Mouse (Mus musculus) common myeloid progenitor, adult 5-6 weeks (primary cell): ENCODE results near the gene Tnfrsf18. TPM values are rescaled to one million over a fixed set of nuclear protein-coding genes. Genes with fewer than 3 reads are reported as not detected.

Experiments used
- ATAC-seq: replicated peaks from 2 replicates; pipeline ENCODE4 v1.8.0; 2016; ENCODE audit warnings: low read depth, mild to moderate bottlenecking, moderate TSS enrichment, inconsistent platforms; ENCODE audit not compliant: poor library complexity, severe bottlenecking
- total RNA-seq: library from RNA; stranded (forward); fragments of 200-1000, 187-1606 nt; gene quantifications from 2 replicates; pipeline ENCODE4 v1.2.3, GENCODE M21; 2017

Tnfrsf18 gene
- total RNA-seq, 1 experiment from 2014 or later: 9.8 TPM

DNA sequence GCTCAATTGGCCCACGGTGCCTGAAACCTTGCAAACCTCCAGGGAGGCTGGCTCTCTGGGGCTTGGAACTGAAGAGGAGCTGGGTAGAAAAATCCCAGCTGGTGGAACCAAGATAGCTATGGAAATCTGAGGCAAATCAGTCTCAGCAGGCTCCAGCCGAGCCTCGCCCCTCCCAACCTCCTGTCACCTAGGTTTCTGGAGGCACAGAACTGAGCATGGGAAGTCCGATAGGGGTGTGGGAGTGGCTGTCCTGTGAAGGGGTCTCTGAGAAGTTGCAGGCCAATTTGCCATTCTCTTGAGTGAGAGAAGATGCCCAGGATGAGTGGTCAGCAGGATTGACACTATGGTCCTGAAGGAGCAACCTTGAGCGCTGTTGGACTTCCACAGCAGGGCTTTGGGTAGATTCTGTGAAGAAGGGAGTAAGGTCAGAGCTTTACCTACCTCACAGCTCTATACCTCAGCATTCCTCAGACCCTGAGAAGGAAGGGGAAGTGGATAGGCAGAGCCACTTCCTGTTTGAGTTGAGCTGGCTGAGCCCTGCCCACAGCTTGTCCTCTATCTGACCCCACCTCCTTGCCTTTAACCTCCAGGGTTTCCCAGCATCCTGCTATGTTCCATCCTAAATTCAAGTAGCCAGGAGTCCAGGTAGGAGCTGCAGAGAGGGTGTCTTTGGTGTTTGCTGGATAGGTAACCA, 41.4 kb downstream of the Tnfrsf18 start:
- peak; percentile 89 for ATAC-seq

DNA sequence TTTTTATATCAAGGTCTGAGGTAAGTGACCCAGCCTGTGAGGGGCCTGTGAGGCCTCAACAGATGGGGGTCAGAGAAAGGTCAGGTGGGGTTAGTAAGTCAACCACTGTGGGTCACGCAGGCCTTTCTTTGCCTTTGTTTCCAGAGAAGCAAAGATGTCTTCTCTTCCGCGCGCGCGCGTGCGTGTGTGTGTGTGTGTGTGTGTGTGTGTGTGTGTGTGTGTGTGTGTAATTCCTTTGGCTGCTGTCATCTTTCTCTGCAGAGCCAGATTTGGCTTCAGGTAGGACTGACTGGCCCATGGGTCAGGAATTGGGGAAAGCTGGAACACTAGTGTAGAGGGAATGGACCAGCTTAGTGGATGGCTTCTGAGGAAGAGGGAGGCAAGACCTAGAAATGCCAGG, 43.7 kb downstream of the Tnfrsf18 start:
- no peak for ATAC-seq

DNA sequence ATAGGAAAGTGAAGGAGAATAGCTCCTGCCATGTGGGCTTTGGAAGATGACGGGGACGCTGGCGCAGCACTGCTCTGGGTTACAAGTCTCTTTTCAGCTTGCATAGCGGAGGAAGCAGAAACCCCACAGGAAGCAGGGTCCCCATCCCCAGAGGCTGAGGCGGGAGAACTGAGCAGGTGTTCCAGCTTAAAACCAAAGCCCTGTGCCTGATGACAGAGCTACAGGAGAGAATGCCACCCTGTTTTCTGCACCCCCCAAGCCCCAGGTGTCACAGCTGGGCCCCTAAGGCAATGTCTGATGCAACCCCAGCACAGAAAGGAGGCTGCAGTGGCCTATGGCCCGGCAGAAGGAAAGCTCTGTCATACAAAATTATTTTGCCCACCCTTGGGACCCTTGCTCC, 44.3 kb downstream of the Tnfrsf18 start:
- ATAC-seq: peak; percentile 26

DNA sequence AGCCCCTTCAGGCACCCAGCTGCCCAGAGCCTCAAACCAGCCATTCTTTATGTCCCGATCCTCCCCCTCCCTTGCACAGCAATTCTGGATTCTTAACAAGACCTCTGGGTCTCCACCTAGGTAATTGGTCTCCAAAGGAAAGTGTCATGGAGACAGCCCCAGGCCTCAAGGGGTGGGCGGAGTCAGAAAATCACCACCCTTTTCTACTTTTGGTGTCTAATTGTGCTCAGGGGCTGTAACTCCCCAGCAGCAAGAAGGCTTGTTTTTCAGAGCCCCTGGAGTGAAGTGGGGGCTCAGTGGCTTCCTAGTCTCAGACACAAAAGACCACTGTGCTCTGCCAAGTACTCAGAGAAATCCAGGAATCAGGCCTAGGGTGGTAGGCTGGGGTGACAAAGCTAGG, 44.8 kb downstream of the Tnfrsf18 start:
- no peak for ATAC-seq

DNA sequence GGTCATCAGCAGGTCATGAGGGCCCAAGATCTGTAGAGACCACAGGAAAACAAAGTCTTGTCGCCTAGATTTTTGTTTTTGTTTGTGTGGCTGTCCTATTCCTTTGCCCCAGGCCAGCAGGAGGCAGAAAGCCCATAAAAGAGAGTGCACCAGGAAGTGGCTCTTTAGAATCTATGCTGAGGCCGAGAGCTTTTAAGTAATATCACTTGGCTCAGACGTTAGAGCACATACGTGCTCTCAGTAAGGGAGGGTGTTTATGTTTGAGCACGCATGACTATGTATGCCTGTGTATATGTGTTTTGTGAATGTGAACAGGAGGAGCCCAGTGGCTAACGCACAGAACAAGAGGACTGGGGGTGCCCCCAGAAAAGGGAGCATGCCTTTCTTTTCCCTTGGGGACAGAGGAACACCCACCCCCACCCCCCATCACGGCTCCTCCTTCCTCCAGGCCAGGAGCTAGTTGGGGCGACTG, 51.0 kb downstream of the Tnfrsf18 start:
- ATAC-seq: peak; percentile 62

DNA sequence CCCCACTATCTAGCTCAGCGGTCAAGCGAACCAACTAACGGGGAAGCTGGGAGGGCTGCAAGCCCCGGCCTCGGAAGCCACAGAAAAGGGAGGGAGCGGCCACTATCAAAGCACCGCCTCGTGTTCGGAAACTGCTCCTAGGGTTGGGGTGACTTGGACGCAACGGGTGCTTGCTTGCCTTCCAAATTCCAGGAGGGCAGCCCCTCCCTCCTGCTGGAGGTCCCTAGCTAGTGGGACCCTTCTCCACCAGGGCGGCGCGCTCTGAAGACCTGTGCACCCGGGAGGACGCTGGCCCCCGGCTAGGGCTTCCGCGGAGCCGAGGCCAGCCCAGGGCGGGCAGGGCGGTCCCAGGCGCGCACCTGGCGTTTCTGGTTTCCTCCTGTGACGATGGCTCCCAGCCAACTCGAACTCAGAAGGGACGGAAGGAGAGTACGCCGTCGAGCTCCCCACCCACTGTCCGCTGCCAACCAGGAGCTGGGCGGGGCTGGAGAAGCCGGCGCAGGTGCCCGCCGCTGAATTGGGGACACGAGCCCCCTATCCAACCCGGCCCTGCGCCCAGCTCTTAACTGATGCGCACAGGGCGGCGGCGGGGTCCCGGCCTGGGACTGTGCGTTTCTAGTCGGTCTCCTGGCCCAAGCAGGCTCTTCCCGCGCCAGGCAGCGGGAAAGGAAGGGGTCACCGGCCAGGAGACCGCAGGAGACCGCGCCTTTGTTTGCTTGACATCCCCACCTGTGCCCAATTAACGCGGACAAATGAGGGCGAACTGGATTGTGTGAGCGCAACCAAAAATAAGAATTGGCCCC, 51.7 kb downstream of the Tnfrsf18 start:
- ATAC-seq: peak; percentile 76

Other genes with a start within 250 kb of the Tnfrsf18 start
- gene Tmem88b, start 240.3 kb upstream of the Tnfrsf18 start, total RNA-seq: not detected in 2 replicates
- gene Ankrd65, start 235.7 kb upstream of the Tnfrsf18 start, total RNA-seq: not detected in 2 replicates
- gene Mrpl20, start 223.3 kb upstream of the Tnfrsf18 start, total RNA-seq: 55.4 and 70.3 TPM in 2 replicates
- gene Ccnl2, start 213.7 kb upstream of the Tnfrsf18 start, total RNA-seq: 83.7 and 89.3 TPM in 2 replicates
- gene Aurkaip1, start 194.9 kb upstream of the Tnfrsf18 start, total RNA-seq: 89.9 and 123 TPM in 2 replicates
- not detected in 2 replicates for gene Mxra8, start 186.5 kb upstream of the Tnfrsf18 start, total RNA-seq
- 9.2 and 11.4 TPM in 2 replicates for gene Dvl1, start 178.8 kb upstream of the Tnfrsf18 start, total RNA-seq
- gene Tas1r3, start 162.8 kb upstream of the Tnfrsf18 start, total RNA-seq: 0.09 TPM in 1 of 2 replicates, not detected in the other
- 9.2 and 10.2 TPM in 2 replicates for gene Cptp, start 156.7 kb upstream of the Tnfrsf18 start, total RNA-seq
- gene Ints11, start 156.6 kb upstream of the Tnfrsf18 start, total RNA-seq: 17.5 and 25.1 TPM in 2 replicates
- 18.1 and 39.2 TPM in 2 replicates for gene Pusl1, start 134.4 kb upstream of the Tnfrsf18 start, total RNA-seq
- 18.0 and 20.1 TPM in 2 replicates for gene Acap3, start 134.3 kb upstream of the Tnfrsf18 start, total RNA-seq
- 91.5 and 103 TPM in 2 replicates for gene Ube2j2, start 82.3 kb upstream of the Tnfrsf18 start, total RNA-seq
- gene C1qtnf12, start 63.8 kb upstream of the Tnfrsf18 start, total RNA-seq: 70.8 and 78.2 TPM in 2 replicates
- 7.5 and 9.0 TPM in 2 replicates for gene B3galt6, start 33.5 kb upstream of the Tnfrsf18 start, total RNA-seq
- gene Sdf4, start 33.3 kb upstream of the Tnfrsf18 start, total RNA-seq: 125 and 157 TPM in 2 replicates
- gene Tnfrsf4, start 12.3 kb upstream of the Tnfrsf18 start, total RNA-seq: not detected in 2 replicates
- not detected in 2 replicates for gene Ttll10, start 33.2 kb downstream of the Tnfrsf18 start, total RNA-seq
- 34.1 and 42.2 TPM in 2 replicates for gene 9430015G10Rik, start 83.8 kb downstream of the Tnfrsf18 start, total RNA-seq
- 0.05 TPM in 1 of 2 replicates, not detected in the other for gene Rnf223, start 104.3 kb downstream of the Tnfrsf18 start, total RNA-seq
- 1.5 and 2.0 TPM in 2 replicates for gene Agrn, start 171.3 kb downstream of the Tnfrsf18 start, total RNA-seq
- gene Isg15, start 174.7 kb downstream of the Tnfrsf18 start, total RNA-seq: 3.7 TPM in 1 of 2 replicates, not detected in the other
- gene AW011738, start 177.1 kb downstream of the Tnfrsf18 start, total RNA-seq: 0.18 and 3.1 TPM in 2 replicates
- 0.09 TPM in 1 of 2 replicates, not detected in the other for gene Perm1, start 189.7 kb downstream of the Tnfrsf18 start, total RNA-seq
- 12.9 and 16.8 TPM in 2 replicates for gene Plekhn1, start 208.7 kb downstream of the Tnfrsf18 start, total RNA-seq
- 141 and 157 TPM in 2 replicates for gene Noc2l, start 209.8 kb downstream of the Tnfrsf18 start, total RNA-seq
- gene Samd11, start 229.5 kb downstream of the Tnfrsf18 start, total RNA-seq: 0.10 and 0.82 TPM in 2 replicates